ENCODE assay signal across 26 mouse cellular contexts in genomic region chrX:48152106-48152505, GRCm38 (mm10). TPM values are rescaled to one million over a fixed set of nuclear protein-coding genes. Genes with fewer than 3 reads are reported as not detected.
DNase-seq lines count a peak whose midpoint lies in the region; ATAC-seq and TF ChIP-seq lines count a peak whose summit lies in the region.
"Had no signal": no experiment of that assay in that cellular context is flagged by ENCODE, and none has a peak within 500 bp of the region (broad histone marks: within the 10 kb centered on the region; RNA-seq: fewer than 3 reads in every experiment).

No protein-coding gene starts in this region.

- no peak overlapping the region for H3K9ac ChIP-seq in heart, embryonic 11.5 days (ENCODE audit: low read depth, low read length)
- H3K9ac ChIP-seq in CH12.LX (ENCODE audit: insufficient read depth, low read depth) = peak overlapping the region; percentile 48
- H3K9ac ChIP-seq in forebrain, embryonic 13.5 days = no peak overlapping the region
- H3K9ac ChIP-seq: embryonic facial prominence, embryonic 13.5 days; embryonic facial prominence, embryonic 15.5 days; forebrain, embryonic 12.5 days; forebrain, embryonic 15.5 days; forebrain, postnatal 0 days had no signal

- no peaks in the 10 kb centered on the region for H3K27me3 ChIP-seq in heart, embryonic 11.5 days (ENCODE audit: control insufficient read depth, insufficient read depth, low read length)
- no peaks in the 10 kb centered on the region for H3K27me3 ChIP-seq in CH12.LX (replicated peaks)
- H3K27me3 ChIP-seq in forebrain, embryonic 13.5 days = no peaks in the 10 kb centered on the region
- H3K27me3 ChIP-seq: embryonic facial prominence, embryonic 13.5 days; embryonic facial prominence, embryonic 15.5 days; forebrain, embryonic 12.5 days; forebrain, embryonic 15.5 days had no signal

- H3K27ac ChIP-seq in heart, embryonic 11.5 days (ENCODE audit: low read depth, low read length) = no peak overlapping the region
- peak overlapping the region; percentile 79 for H3K27ac ChIP-seq in CH12.LX (ENCODE audit: insufficient read depth, low read depth)
- H3K27ac ChIP-seq in forebrain, embryonic 13.5 days = no peak overlapping the region
- H3K27ac ChIP-seq: embryonic facial prominence, embryonic 13.5 days; embryonic facial prominence, embryonic 15.5 days; forebrain, embryonic 10.5 days; forebrain, embryonic 12.5 days; forebrain, embryonic 15.5 days had no signal

- TF ChIP-seq EP300 in CH12.LX (IDR thresholded peaks at IDR 0.05; ENCODE audit: low read length) = no peak

- dilution Hi-C loops in CH12.LX (cut with MboI; ENCODE audit: extremely low pct_ligation_motif_present, extremely low pct_unique_long_range_greater_than_20kb, low sequenced_read_pairs) = no loop called here

- H3K4me2 ChIP-seq in heart, embryonic 11.5 days = no peak overlapping the region
- peak overlapping the region; percentile 67; the same call in 1 of the 2 replicates for H3K4me2 ChIP-seq in CH12.LX (ENCODE audit: insufficient read depth, low read depth, poor library complexity, severe bottlenecking)
- no peak overlapping the region for H3K4me2 ChIP-seq in forebrain, embryonic 13.5 days
- H3K4me2 ChIP-seq: embryonic facial prominence, embryonic 13.5 days; embryonic facial prominence, embryonic 15.5 days; forebrain, embryonic 12.5 days; forebrain, embryonic 15.5 days had no signal

- no peak for TF ChIP-seq POLR2A in CH12.LX (IDR thresholded peaks at IDR 0.05; ENCODE audit: low read depth, low read length)

- TF ChIP-seq CTCF in CH12.LX (conservative IDR thresholded peaks at IDR 0.05 in 1 of 2, IDR thresholded peaks at IDR 0.05 in 1 of 2; ENCODE audit: low read depth in 2 of 2, low read length in 2 of 2) = no peak

- H3K4me3 ChIP-seq in heart, embryonic 11.5 days (ENCODE audit: low read depth, low read length) = no peak overlapping the region
- H3K4me3 ChIP-seq in CH12.LX (replicated peaks in 1 of 3; ENCODE audit: low read depth in 2 of 3, low read length in 2 of 3, poor library complexity in 1 of 3) = no peak overlapping the region
- H3K4me3 ChIP-seq in forebrain, embryonic 13.5 days = no peak overlapping the region
- H3K4me3 ChIP-seq: embryonic facial prominence, embryonic 13.5 days; embryonic facial prominence, embryonic 15.5 days; erythroblast, embryonic 14.5 days; forebrain, embryonic 10.5 days; forebrain, embryonic 12.5 days; forebrain, embryonic 15.5 days had no signal

- DNase-seq in heart, adult 11 months = peak; percentile 53
- DNase-seq in 3T3-L1 (ENCODE audit: low read depth, low spot score) (peak; percentile 4), CH12.LX (ENCODE audit: extremely low read depth) (no peak)
- DNase-seq in adrenal gland, postnatal 10 days = no peak
- DNase-seq: adrenal gland, adult 2 months; adrenal gland, postnatal 14 days; adrenal gland, postnatal 36 days; B cell, adult 2 months; cerebellum, adult 11 months; cerebellum, adult 18-20 months; cerebellum, adult 8-10 months; cerebellum, adult 9-11 months; cerebellum, postnatal 14 days; cerebellum, postnatal 36 days; embryo, embryonic 11 days; forebrain, postnatal 0 days had no signal

- no peaks in the 10 kb centered on the region for H3K4me1 ChIP-seq in heart, embryonic 11.5 days (ENCODE audit: control insufficient read depth, insufficient read depth, low read length)
- H3K4me1 ChIP-seq in CH12.LX (ENCODE audit: control insufficient read depth in 1 of 2, insufficient read depth in 2 of 2) = peaks cover 19 to 37% of the 10 kb centered on the region in 2 experiments
- H3K4me1 ChIP-seq in forebrain, embryonic 13.5 days = no peaks in the 10 kb centered on the region
- H3K4me1 ChIP-seq: embryonic facial prominence, embryonic 13.5 days; embryonic facial prominence, embryonic 15.5 days; forebrain, embryonic 15.5 days had no signal

- peaks cover 69% of the 10 kb centered on the region for H3K79me2 ChIP-seq in CH12.LX (replicated peaks; ENCODE audit: control insufficient read depth, extremely low read depth, insufficient read depth, poor library complexity, severe bottlenecking)

- WGBS in heart, embryonic 11.5 days (ENCODE audit: insufficient replicate concordance) = 70% methylated on average over 7 of the region's 7 CpGs
- 84% methylated on average over 7 of the region's 7 CpGs for WGBS in forebrain, embryonic 13.5 days

- H3K9me3 ChIP-seq in heart, embryonic 11.5 days (replicated peaks; ENCODE audit: control insufficient read depth, low read length) = no peaks in the 10 kb centered on the region
- no peaks in the 10 kb centered on the region for H3K9me3 ChIP-seq in CH12.LX (replicated peaks; ENCODE audit: low read length)
- no peaks in the 10 kb centered on the region for H3K9me3 ChIP-seq in forebrain, embryonic 13.5 days (replicated peaks)
- H3K9me3 ChIP-seq: embryonic facial prominence, embryonic 13.5 days; embryonic facial prominence, embryonic 15.5 days; forebrain, embryonic 10.5 days; forebrain, embryonic 12.5 days; forebrain, embryonic 15.5 days had no signal

- no peak for TF ChIP-seq RAD21 in CH12.LX (IDR thresholded peaks at IDR 0.05; ENCODE audit: low read depth, low read length)

- in situ Hi-C loops in CH12.LX (cut with MboI; ENCODE audit: low pct_ligation_motif_present, low pct_unique_long_range_greater_than_20kb, low sequenced_read_pairs) = no loop called here

- H3K36me3 ChIP-seq in heart, embryonic 11.5 days (ENCODE audit: control insufficient read depth, insufficient read depth, low read length) = no peaks in the 10 kb centered on the region
- peaks cover 43 to 58% of the 10 kb centered on the region in 2 experiments for H3K36me3 ChIP-seq in CH12.LX (replicated peaks in 1 of 2; ENCODE audit: control insufficient read depth in 1 of 2, insufficient read depth in 1 of 2, low read length in 1 of 2)
- H3K36me3 ChIP-seq in forebrain, embryonic 13.5 days (ENCODE audit: poor library complexity, severe bottlenecking) = no peaks in the 10 kb centered on the region
- H3K36me3 ChIP-seq: embryonic facial prominence, embryonic 13.5 days; embryonic facial prominence, embryonic 15.5 days; forebrain, embryonic 10.5 days; forebrain, embryonic 12.5 days; forebrain, embryonic 15.5 days had no signal

- ATAC-seq in heart, embryonic 11.5 days (replicated peaks; ENCODE audit: insufficient number of reproducible peaks, low FRiP score, low TSS enrichment) = no peak
- ATAC-seq in forebrain, embryonic 13.5 days = no peak
- ATAC-seq: CD4-positive, CD25-positive, alpha-beta regulatory T cell, adult 4 months; forebrain, embryonic 15.5 days; forebrain, postnatal 0 days had no signal

TF ChIP-seq in CH12.LX, 34 proteins besides CTCF, POLR2A, EP300 and RAD21:
- TF ChIP-seq PAX5 (IDR thresholded peaks at IDR 0.05; ENCODE audit: low read length) (no peak), GABPA (IDR thresholded peaks at IDR 0.05; ENCODE audit: insufficient replicate concordance, low read depth, low read length) (no peak), USF1 (IDR thresholded peaks at IDR 0.05; ENCODE audit: low read depth, low read length) (no peak), SMC3 (IDR thresholded peaks at IDR 0.05; ENCODE audit: low read depth, low read length) (no peak), ZC3H11A (IDR thresholded peaks at IDR 0.05; ENCODE audit: low read depth, low read length) (no peak), ZKSCAN1 (IDR thresholded peaks at IDR 0.05; ENCODE audit: borderline replicate concordance, low read depth, low read length) (no peak), POLR2AphosphoS2 (IDR thresholded peaks at IDR 0.05; ENCODE audit: low read depth, low read length) (no peak), ZNF384 (IDR thresholded peaks at IDR 0.05; ENCODE audit: low read depth, low read length) (no peak), TCF12 (IDR thresholded peaks at IDR 0.05; ENCODE audit: low read depth, low read length) (no peak), MYC (IDR thresholded peaks at IDR 0.05; ENCODE audit: low read depth, low read length) (no peak), UBTF (IDR thresholded peaks at IDR 0.05; ENCODE audit: low read depth, low read length) (no peak), MEF2A (IDR thresholded peaks at IDR 0.05; ENCODE audit: borderline replicate concordance, low read depth, low read length) (no peak), E2F4 (IDR thresholded peaks at IDR 0.05; ENCODE audit: insufficient replicate concordance, low read depth, low read length) (no peak), RCOR1 (conservative IDR thresholded peaks at IDR 0.05; ENCODE audit: low read depth, low read length) (no peak), HCFC1 (IDR thresholded peaks at IDR 0.05; ENCODE audit: low read depth, low read length) (no peak), ELF1 (IDR thresholded peaks at IDR 0.05; ENCODE audit: low read depth, low read length) (no peak), ZMIZ1 (IDR thresholded peaks at IDR 0.05; ENCODE audit: low read depth, low read length) (no peak)

RNA-seq across cellular contexts. Expression of gene Sash3, which starts 5.9 kb away (rescaled TPM):
- 0.76 and 1.0 TPM in 2 replicates for polyA plus RNA-seq in heart, embryonic 11.5 days (2014; fragmentation: Nextera tagmentation; extraction: Ambion mirVana)
- total RNA-seq in CH12.LX (2012; rRNA removed) (88.9 and 96.3 TPM in 2 replicates), CH12.LX (2014; rRNA removed) (138 and 148 TPM in 2 replicates)
- polyA plus RNA-seq in CH12.LX (2012; ENCODE audit: insufficient read length, low read depth) = 87.6 and 90.9 TPM in 2 replicates
- 1 to 10 TPM; 4.7 to 5.3 TPM for total RNA-seq in adrenal gland, postnatal 10 days (2021)
- polyA plus RNA-seq in forebrain, embryonic 13.5 days (2015; fragmentation: Nextera tagmentation; extraction: Ambion mirVana) = 0.71 and 0.72 TPM in 2 replicates

RNA-seq across cellular contexts. Expression of gene Xpnpep2, which starts 43.6 kb away (rescaled TPM):
- 0.55 and 0.72 TPM in 2 replicates for polyA plus RNA-seq in heart, embryonic 11.5 days (2014; fragmentation: Nextera tagmentation; extraction: Ambion mirVana)
- total RNA-seq in CH12.LX (2012; rRNA removed) (0.04 and 0.08 TPM in 2 replicates), CH12.LX (2014; rRNA removed) (0.05 and 0.09 TPM in 2 replicates)
- polyA plus RNA-seq in CH12.LX (2012; ENCODE audit: insufficient read length, low read depth) = 0.07 and 0.14 TPM in 2 replicates
- 1 to 10 TPM; 1.5 to 2.1 TPM for total RNA-seq in adrenal gland, postnatal 10 days (2021)
- polyA plus RNA-seq in forebrain, embryonic 13.5 days (2015; fragmentation: Nextera tagmentation; extraction: Ambion mirVana) = 0.57 and 0.64 TPM in 2 replicates
- total RNA-seq: common myeloid progenitor, adult 5-6 weeks had no signal
- polyA plus RNA-seq: erythroblast, embryonic 14.5 days had no signal

RNA-seq across cellular contexts. Expression of gene Zdhhc9, which starts 56.6 kb away (rescaled TPM):
- polyA plus RNA-seq in heart, embryonic 11.5 days (2014; fragmentation: Nextera tagmentation; extraction: Ambion mirVana) = 2.9 and 3.1 TPM in 2 replicates
- 3.8 and 4.5 TPM in 2 replicates for total RNA-seq in CH12.LX (2012; rRNA removed)
- 3.5 and 4.3 TPM in 2 replicates for total RNA-seq in CH12.LX (2014; rRNA removed)
- 12.3 and 13.9 TPM in 2 replicates for polyA plus RNA-seq in CH12.LX (2012; ENCODE audit: insufficient read length, low read depth)
- 10 to 100 TPM; 19.1 to 21.0 TPM for total RNA-seq in adrenal gland, postnatal 10 days (2021)
- polyA plus RNA-seq in forebrain, embryonic 13.5 days (2015; fragmentation: Nextera tagmentation; extraction: Ambion mirVana) = 6.8 and 8.2 TPM in 2 replicates

Comparison
In these comparisons a context has a peak if more than half of its experiments do, and no peak if none do; other contexts are left out.
1. DNase-seq: peak in heart, adult 11 months (single experiment) and 3T3-L1 (single experiment); none in CH12.LX (single experiment) and adrenal gland, postnatal 10 days (single experiment).
2. RNA of gene Sash3, which starts 5.9 kb away (polyA plus RNA-seq): 87.6 to 90.9 TPM in CH12.LX; 0.76 to 1.0 TPM in heart, embryonic 11.5 days and 0.71 to 0.72 TPM in forebrain, embryonic 13.5 days; every median in the first group is over 10 times any median in the second.